Mouse (Mus musculus) forebrain, embryonic 15.5 days (tissue): Measurements from ENCODE around the gene Mlana. TPM values are rescaled to one million over a fixed set of nuclear protein-coding genes. Genes with fewer than 3 reads are reported as not detected.

Source experiments
- ATAC-seq: fragments of 200-750 bp; cut with Nextera tagmentation; replicated peaks from 2 replicates; pipeline ENCODE4 v1.8.0; 2017; ENCODE audit warnings: mild to moderate bottlenecking, moderate TSS enrichment, moderate library complexity
- H3K27ac ChIP-seq: fragments of 300-500 bp; sonication (generic); replicated peaks from 2 replicates; pipeline ENCODE4 v1.5.1; 2015; ENCODE audit warnings: mild to moderate bottlenecking, inconsistent platforms
- H3K27me3 ChIP-seq: fragments of 300-500 bp; sonication (generic); 2 replicates; pipeline ENCODE4 v1.6.1; 2015; ENCODE audit warnings: inconsistent platforms
- H3K36me3 ChIP-seq: fragments of 300-500 bp; sonication (generic); 2 replicates; pipeline ENCODE4 v1.6.1; 2015; ENCODE audit warnings: mild to moderate bottlenecking, inconsistent platforms
- H3K4me1 ChIP-seq: fragments of 300-500 bp; sonication (generic); 2 replicates; pipeline ENCODE4 v1.6.1; 2015; ENCODE audit warnings: inconsistent platforms
- H3K4me2 ChIP-seq: fragments of 300-500 bp; sonication (generic); replicated peaks from 2 replicates; pipeline ENCODE4 v1.6.1; 2015; ENCODE audit warnings: mild to moderate bottlenecking, inconsistent platforms
- H3K4me3 ChIP-seq: fragments of 300-500 bp; sonication (generic); 2 replicates; pipeline ENCODE4 v1.5.1; 2015; ENCODE audit warnings: mild to moderate bottlenecking, inconsistent platforms
- H3K9ac ChIP-seq: fragments of 300-500 bp; sonication (generic); replicated peaks from 2 replicates; pipeline ENCODE4 v1.6.1; 2015; ENCODE audit warnings: mild to moderate bottlenecking, inconsistent platforms
- H3K9me3 ChIP-seq: fragments of 300-500 bp; sonication (generic); 2 replicates; pipeline ENCODE4 v1.6.1; 2016; ENCODE audit warnings: inconsistent platforms
- WGBS: fragments of 180-500 bp; shearing (Covaris S2); methylation state at CpG from one replicate; pipeline ENCODE4 v1.1.7; 2015; ENCODE audit warnings: mixed read lengths; 5-methylcytosine and 5-hydroxymethylcytosine counted together
- polyA plus RNA-seq: library from polyadenylated mRNA; unstranded; fragments of >200 nt; fragmentation: Nextera tagmentation; extraction: Ambion mirVana; gene quantifications from 2 replicates; pipeline ENCODE4 v1.2.1, GENCODE M21; 2015

The Mlana gene
- polyA plus RNA-seq, 1 experiment from 2014 or later = not detected

GRCm38 (mm10) chr19:29678181-29678778 lies 19.3 kb upstream of the Mlana start:
- Histone ChIP-seq H3K4me1 (no peaks in the 10 kb centered on the region), H3K27me3 (no peaks in the 10 kb centered on the region), H3K36me3 (no peaks in the 10 kb centered on the region), H3K4me3 (no peak overlapping the region), H3K9ac (no peak overlapping the region), H3K4me2 (no peak overlapping the region), H3K9me3 (no peaks in the 10 kb centered on the region), H3K27ac (no peak overlapping the region)
- 85% methylated on average over 6 of the region's 6 CpGs for WGBS
- no peak for ATAC-seq

GRCm38 (mm10) chr19:29680182-29681152 lies 17.2 kb upstream of the Mlana start:
- Histone ChIP-seq H3K9ac (no peak overlapping the region), H3K36me3 (no peaks in the 10 kb centered on the region), H3K4me2 (no peak overlapping the region), H3K27me3 (no peaks in the 10 kb centered on the region), H3K9me3 (no peaks in the 10 kb centered on the region), H3K4me1 (no peaks in the 10 kb centered on the region), H3K27ac (no peak overlapping the region), H3K4me3 (no peak overlapping the region)
- ATAC-seq = no peak
- WGBS = 81% methylated on average over 13 of the region's 13 CpGs

GRCm38 (mm10) chr19:29683844-29684540 lies 13.6 kb upstream of the Mlana start:
- Histone ChIP-seq H3K36me3 (no peaks in the 10 kb centered on the region), H3K27ac (no peak overlapping the region), H3K9ac (no peak overlapping the region), H3K9me3 (no peaks in the 10 kb centered on the region), H3K4me1 (no peaks in the 10 kb centered on the region), H3K4me3 (no peak overlapping the region), H3K4me2 (no peak overlapping the region), H3K27me3 (no peaks in the 10 kb centered on the region)
- 55% methylated on average over 16 of the region's 16 CpGs for WGBS
- ATAC-seq = peak; percentile 78

- Histone ChIP-seq H3K27ac (no peak overlapping the region), H3K36me3 (no peaks in the 10 kb centered on the region), H3K9ac (no peak overlapping the region), H3K9me3 (no peaks in the 10 kb centered on the region), H3K4me2 (no peak overlapping the region), H3K27me3 (no peaks in the 10 kb centered on the region), H3K4me1 (no peaks in the 10 kb centered on the region), H3K4me3 (no peak overlapping the region)
- ATAC-seq = no peak
- WGBS = 81% methylated on average over 10 of the region's 10 CpGs
Measured at GRCm38 (mm10) chr19:29695071-29695470, 2.6 kb upstream of the Mlana start.

GRCm38 (mm10) chr19:29696309-29696708 lies 1.3 kb upstream of the Mlana start:
- no peak overlapping the region for H3K4me3 ChIP-seq
- no peaks in the 10 kb centered on the region for H3K27me3 ChIP-seq
- H3K36me3 ChIP-seq = no peaks in the 10 kb centered on the region
- ATAC-seq = no peak
- H3K9ac ChIP-seq = no peak overlapping the region
- H3K9me3 ChIP-seq = no peaks in the 10 kb centered on the region
- 95% methylated on average over 4 of the region's 4 CpGs for WGBS
- H3K4me1 ChIP-seq = no peaks in the 10 kb centered on the region
- no peak overlapping the region for H3K27ac ChIP-seq
- no peak overlapping the region for H3K4me2 ChIP-seq

GRCm38 (mm10) chr19:29696840-29697239 lies 784 bp upstream of the Mlana start:
- no peak for ATAC-seq
- H3K9ac ChIP-seq = no peak overlapping the region
- no peak overlapping the region for H3K27ac ChIP-seq

GRCm38 (mm10) chr19:29701707-29702106 lies 4.1 kb downstream of the Mlana start:
- no peak overlapping the region for H3K27ac ChIP-seq
- ATAC-seq = no peak
- H3K36me3 ChIP-seq = no peaks in the 10 kb centered on the region
- no peak overlapping the region for H3K4me3 ChIP-seq
- no peaks in the 10 kb centered on the region for H3K9me3 ChIP-seq
- H3K4me1 ChIP-seq = no peaks in the 10 kb centered on the region
- H3K27me3 ChIP-seq = no peaks in the 10 kb centered on the region
- H3K4me2 ChIP-seq = no peak overlapping the region
- H3K9ac ChIP-seq = no peak overlapping the region
- WGBS = 71% methylated on average over 4 of the region's 4 CpGs

More at GRCm38 (mm10) chr19:29696840-29697239, 784 bp upstream of the Mlana start:
- Histone ChIP-seq H3K9me3 (no peaks in the 10 kb centered on the region), H3K4me2 (no peak overlapping the region), H3K27me3 (no peaks in the 10 kb centered on the region), H3K4me3 (no peak overlapping the region), H3K36me3 (no peaks in the 10 kb centered on the region), H3K4me1 (no peaks in the 10 kb centered on the region)

GRCm38 (mm10) chr19:29704436-29704835 lies 6.8 kb downstream of the Mlana start:
- no peak overlapping the region for H3K4me2 ChIP-seq
- H3K9me3 ChIP-seq = no peaks in the 10 kb centered on the region
- H3K27me3 ChIP-seq = no peaks in the 10 kb centered on the region
- H3K4me3 ChIP-seq = no peak overlapping the region
- no peak for ATAC-seq
- no peaks in the 10 kb centered on the region for H3K4me1 ChIP-seq
- H3K27ac ChIP-seq = no peak overlapping the region
- H3K9ac ChIP-seq = no peak overlapping the region
- H3K36me3 ChIP-seq = no peaks in the 10 kb centered on the region
- WGBS = 96% methylated on average over 13 of the region's 13 CpGs

- no peaks in the 10 kb centered on the region for H3K27me3 ChIP-seq
- WGBS = 91% methylated on average over 9 of the region's 9 CpGs
- H3K4me3 ChIP-seq = no peak overlapping the region
- no peak overlapping the region for H3K9ac ChIP-seq
- H3K27ac ChIP-seq = no peak overlapping the region
- H3K36me3 ChIP-seq = no peaks in the 10 kb centered on the region
- no peaks in the 10 kb centered on the region for H3K9me3 ChIP-seq
- H3K4me1 ChIP-seq = no peaks in the 10 kb centered on the region
- ATAC-seq = no peak
- H3K4me2 ChIP-seq = no peak overlapping the region
Measured at GRCm38 (mm10) chr19:29707314-29707898, 9.8 kb downstream of the Mlana start.

- no peaks in the 10 kb centered on the region for H3K36me3 ChIP-seq
- WGBS = 68% methylated on average over 14 of the region's 14 CpGs
- H3K27me3 ChIP-seq = no peaks in the 10 kb centered on the region
- H3K4me3 ChIP-seq = no peak overlapping the region
- ATAC-seq = no peak
- no peaks in the 10 kb centered on the region for H3K4me1 ChIP-seq
- no peaks in the 10 kb centered on the region for H3K9me3 ChIP-seq
- no peak overlapping the region for H3K27ac ChIP-seq
- H3K9ac ChIP-seq = no peak overlapping the region
- H3K4me2 ChIP-seq = no peak overlapping the region
Measured at GRCm38 (mm10) chr19:29708003-29708402, 10.4 kb downstream of the Mlana start.

GRCm38 (mm10) chr19:29708461-29708860 lies 10.8 kb downstream of the Mlana start:
- no peak overlapping the region for H3K27ac ChIP-seq
- WGBS = 68% methylated on average over 5 of the region's 5 CpGs
- ATAC-seq = no peak
- H3K4me2 ChIP-seq = no peak overlapping the region
- H3K4me1 ChIP-seq = no peaks in the 10 kb centered on the region
- no peaks in the 10 kb centered on the region for H3K9me3 ChIP-seq
- H3K27me3 ChIP-seq = no peaks in the 10 kb centered on the region
- no peak overlapping the region for H3K9ac ChIP-seq
- H3K4me3 ChIP-seq = no peak overlapping the region
- H3K36me3 ChIP-seq = no peaks in the 10 kb centered on the region

- 68% methylated on average over 3 of the region's 3 CpGs for WGBS
- Histone ChIP-seq H3K4me1 (no peaks in the 10 kb centered on the region), H3K4me2 (no peak overlapping the region), H3K4me3 (no peak overlapping the region), H3K27ac (no peak overlapping the region), H3K9ac (no peak overlapping the region), H3K9me3 (no peaks in the 10 kb centered on the region), H3K36me3 (no peaks in the 10 kb centered on the region; the same call in 1 of the 2 replicates), H3K27me3 (no peaks in the 10 kb centered on the region)
- no peak for ATAC-seq
Measured at GRCm38 (mm10) chr19:29709461-29709860, 11.8 kb downstream of the Mlana start.
